16 mouse cellular contexts compared by ENCODE assay signal in the genomic region with DNA sequence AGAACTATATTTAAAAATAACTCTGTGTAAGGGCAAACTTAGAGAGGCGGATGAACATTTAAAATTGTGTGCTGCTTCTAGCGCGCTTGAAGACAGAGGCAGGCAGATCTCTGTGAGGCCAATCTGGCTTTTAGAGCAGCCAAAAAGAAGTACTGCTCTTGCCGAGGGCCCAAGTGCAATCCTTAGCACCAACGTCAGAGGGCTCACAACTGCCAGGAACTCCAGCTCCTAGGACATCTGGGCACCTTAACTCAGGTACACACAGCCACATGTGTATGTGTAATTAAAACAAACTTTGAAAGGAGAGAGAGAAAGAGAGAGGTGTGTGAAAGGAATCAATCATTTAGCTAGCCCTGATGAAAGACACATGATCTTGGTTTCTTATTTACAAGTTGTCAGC.
"Had no signal": no experiment of that assay in that cellular context is flagged by ENCODE, and none has a peak within 500 bp of the region (broad histone marks: within the 10 kb centered on the region; RNA-seq: fewer than 3 reads in every experiment).

No protein-coding gene starts in this region.

- DNase-seq: kidney, adult 18-20 months; kidney, postnatal 25 days; layer of hippocampus, adult 9-11 months; liver; lung, embryonic 14.5 days; lung, postnatal 10 days; midbrain, embryonic 14.5 days; thymus, adult 18-20 months; thymus, postnatal 25 days had no signal

- H3K27me3 ChIP-seq: limb, embryonic 13.5 days; liver, embryonic 12.5 days; liver, embryonic 15.5 days had no signal

- H3K4me1 ChIP-seq: limb, embryonic 10.5 days; limb, embryonic 13.5 days; liver, embryonic 12.5 days; liver, embryonic 15.5 days had no signal

- H3K9ac ChIP-seq: limb, embryonic 13.5 days; liver, embryonic 12.5 days; liver, embryonic 15.5 days; lung, embryonic 14.5 days had no signal

- H3K4me2 ChIP-seq: limb, embryonic 13.5 days; liver, embryonic 12.5 days; liver, embryonic 15.5 days; lung, embryonic 14.5 days; midbrain, embryonic 11.5 days had no signal

- H3K4me3 ChIP-seq: layer of hippocampus, adult 2 months; limb, embryonic 10.5 days; limb, embryonic 13.5 days; liver, embryonic 12.5 days; liver, embryonic 15.5 days; megakaryocyte, embryonic 14.5 days had no signal

- H3K9me3 ChIP-seq: limb, embryonic 10.5 days; limb, embryonic 13.5 days; liver, embryonic 12.5 days; liver, embryonic 15.5 days; megakaryocyte, embryonic 14.5 days had no signal

- H3K36me3 ChIP-seq: limb, embryonic 10.5 days; limb, embryonic 13.5 days; liver, embryonic 12.5 days; liver, embryonic 15.5 days had no signal

- H3K27ac ChIP-seq: layer of hippocampus, adult 2 months; limb, embryonic 10.5 days; limb, embryonic 13.5 days; liver, embryonic 12.5 days; liver, embryonic 15.5 days had no signal
